Mouse (Mus musculus) NIH3T3 (cell line): Measurements from ENCODE around the gene P4htm.

Experiments
- DNase-seq: peaks from one replicate; pipeline ENCODE4 v3.0.0-alpha.2; 2012; ENCODE audit warnings: low read depth

P4htm gene

DNA sequence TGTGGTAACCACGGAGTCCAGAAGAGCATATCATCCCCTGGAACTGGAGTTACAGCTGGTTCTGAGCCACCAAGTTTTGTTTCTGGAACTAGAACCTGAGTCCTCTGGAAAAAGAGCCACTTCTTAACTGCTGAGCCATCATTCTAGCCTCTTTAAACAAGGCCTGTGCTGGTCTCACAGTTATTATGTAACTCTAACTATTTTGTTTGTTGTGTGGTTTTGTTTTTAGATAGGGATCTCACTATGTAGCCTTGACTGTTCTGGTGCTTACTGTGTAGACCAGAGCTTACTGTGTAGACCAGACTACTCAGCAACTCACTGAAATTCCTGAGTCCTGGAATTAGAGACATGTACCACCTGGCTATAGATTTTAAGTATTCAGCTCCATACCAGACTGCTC lies 50.6 kb downstream of the P4htm start:
- DNase-seq, result no peak

DNA sequence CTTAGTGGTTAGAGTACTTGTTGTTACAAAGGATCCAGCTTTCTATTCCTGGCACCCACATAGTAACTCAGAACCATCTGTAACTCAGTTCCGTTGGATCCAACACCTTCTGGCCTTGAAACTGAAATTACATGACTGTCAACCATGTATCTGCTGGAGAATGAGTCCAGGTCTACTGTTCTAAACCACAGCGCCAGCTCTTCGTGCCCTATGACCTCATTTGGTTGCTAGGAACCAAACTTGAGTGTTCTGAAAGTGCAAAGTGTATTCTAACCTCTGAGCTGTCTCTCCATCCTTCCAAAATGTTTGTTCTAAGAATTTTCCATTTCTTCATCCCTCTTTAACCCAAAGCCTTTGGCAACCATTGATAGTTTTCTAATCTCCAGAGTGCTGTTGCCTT lies 51.5 kb downstream of the P4htm start:
- no peak for DNase-seq

DNA sequence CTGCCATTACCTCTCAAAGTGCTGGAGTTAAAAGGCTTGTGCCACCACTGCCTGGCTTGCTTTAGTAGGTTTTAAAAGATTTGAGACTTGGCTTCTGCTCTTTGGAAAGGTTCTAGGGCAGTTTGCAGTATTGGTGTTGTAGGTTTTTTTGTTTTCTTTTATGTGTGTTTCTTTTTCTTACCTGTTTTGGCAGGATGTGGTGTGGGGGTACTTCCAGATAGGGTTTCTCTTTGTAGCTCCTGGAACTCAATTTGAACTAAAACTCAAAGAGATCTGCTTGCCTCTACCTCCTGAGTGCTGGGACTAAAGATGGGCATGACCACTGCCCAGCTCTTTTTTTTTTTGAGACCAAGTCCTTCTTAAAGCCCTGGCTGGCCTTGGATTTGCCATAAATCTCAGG lies 56.6 kb downstream of the P4htm start:
- DNase-seq, result no peak

DNA sequence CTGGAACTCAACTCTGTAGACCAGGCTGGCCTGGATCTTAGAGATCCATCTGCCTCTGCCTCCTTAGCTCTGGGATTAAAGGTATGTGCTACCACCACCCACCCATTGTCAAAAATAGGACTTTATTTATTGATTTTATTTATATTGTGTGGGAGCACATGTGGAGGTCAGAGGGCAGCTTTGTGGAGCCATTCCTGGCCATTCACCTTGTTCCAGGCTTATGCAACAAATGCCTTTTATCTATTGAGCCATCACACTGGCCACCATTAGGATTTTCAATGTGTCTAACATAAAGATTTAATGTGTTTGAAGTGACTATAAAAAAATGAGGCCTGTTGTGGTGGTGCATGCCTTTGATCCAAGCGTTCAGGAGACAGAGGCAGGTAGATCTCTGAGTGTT lies 66.0 kb downstream of the P4htm start:
- DNase-seq, result no peak

DNA sequence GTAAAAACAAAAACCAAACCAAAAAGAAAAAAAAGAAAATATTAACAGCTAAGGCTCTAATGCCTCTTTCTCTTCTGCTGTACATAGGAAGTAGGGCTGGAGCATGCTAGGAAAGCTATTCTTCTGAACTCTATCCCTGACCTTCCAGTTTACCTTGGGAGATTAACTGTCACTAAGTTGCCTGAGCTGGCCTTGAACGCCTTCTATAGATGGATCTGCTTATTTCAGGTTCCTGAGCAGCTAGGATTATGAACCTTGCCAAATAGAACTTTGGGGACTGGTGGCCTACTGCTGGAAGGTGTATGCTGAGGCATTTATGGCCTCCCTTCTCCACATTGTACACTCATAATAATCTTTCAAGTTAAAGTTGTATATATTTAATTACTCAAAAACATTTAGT lies 66.5 kb downstream of the P4htm start:
- no peak for DNase-seq
